Mouse (Mus musculus) kidney, postnatal 0 days (tissue): ENCODE measurements around the gene Cntn1. TPM values are rescaled to one million over a fixed set of nuclear protein-coding genes. Genes with fewer than 3 reads are reported as not detected.

Source experiments
- ATAC-seq: fragments of 200-750 bp; cut with Nextera tagmentation; replicated peaks from 2 replicates; pipeline ENCODE4 v1.8.0; 2017; ENCODE audit warnings: low read depth, moderate number of reproducible peaks, moderate TSS enrichment, moderate library complexity; ENCODE audit not compliant: low FRiP score
- DNase-seq: peaks from one replicate; pipeline ENCODE4 v3.0.0-alpha.2; 2016; ENCODE audit warnings: low spot score
- H3K27ac ChIP-seq: fragments of 300-500 bp; sonication (generic); 2 replicates; pipeline ENCODE4 v1.5.1; 2014; ENCODE audit warnings: mild to moderate bottlenecking
- H3K27me3 ChIP-seq: fragments of 300-500 bp; sonication (generic); 2 replicates; pipeline ENCODE4 v1.6.1; 2014; ENCODE audit warnings: low read length, mixed read lengths; ENCODE audit not compliant: insufficient read depth
- H3K36me3 ChIP-seq: fragments of 300-500 bp; sonication (generic); 2 replicates; pipeline ENCODE4 v1.6.1; 2014; ENCODE audit warnings: low read length, mixed read lengths; ENCODE audit not compliant: insufficient read depth
- H3K4me1 ChIP-seq: fragments of 300-500 bp; sonication (generic); replicated peaks from 2 replicates; pipeline ENCODE4 v1.6.1; 2014; ENCODE audit warnings: antibody characterized with exemption, low read length, mixed read lengths; ENCODE audit not compliant: insufficient read depth
- H3K4me2 ChIP-seq: fragments of 300-500 bp; sonication (generic); 2 replicates; pipeline ENCODE4 v1.6.1; 2014; ENCODE audit warnings: mild to moderate bottlenecking, low read length, moderate library complexity, mixed read lengths
- H3K4me3 ChIP-seq: fragments of 300-500 bp; sonication (generic); replicated peaks from 2 replicates; pipeline ENCODE4 v1.5.1; 2014; ENCODE audit warnings: low read depth, low read length
- H3K9ac ChIP-seq: fragments of 300-500 bp; sonication (generic); 2 replicates; pipeline ENCODE4 v1.6.1; 2014; ENCODE audit warnings: low read depth, low read length
- H3K9me3 ChIP-seq: fragments of 300-500 bp; sonication (generic); replicated peaks from 2 replicates; pipeline ENCODE4 v1.6.1; 2016; ENCODE audit warnings: low read length, inconsistent platforms, mixed read lengths
- CTCF ChIP-seq: IDR thresholded peaks from 2 replicates; pipeline ENCODE4 v1.5.1; 2016; ENCODE audit warnings: antibody characterized with exemption, low read depth, mild to moderate bottlenecking, moderate library complexity
- WGBS: fragments of 180-500 bp; shearing (Covaris S2); extraction: QIAGEN DNeasy Blood & Tissue Kit; methylation state at CpG from one replicate; pipeline ENCODE4 v1.1.7; 2014; 5-methylcytosine and 5-hydroxymethylcytosine counted together
- polyA plus RNA-seq: library from polyadenylated mRNA; unstranded; fragments of >200 nt; fragmentation: Nextera tagmentation; extraction: Ambion mirVana; gene quantifications from 2 replicates; pipeline ENCODE4 v1.2.1, GENCODE M21; 2015

The Cntn1 gene
- polyA plus RNA-seq, 1 experiment from 2014 or later = 1.3 TPM

DNA sequence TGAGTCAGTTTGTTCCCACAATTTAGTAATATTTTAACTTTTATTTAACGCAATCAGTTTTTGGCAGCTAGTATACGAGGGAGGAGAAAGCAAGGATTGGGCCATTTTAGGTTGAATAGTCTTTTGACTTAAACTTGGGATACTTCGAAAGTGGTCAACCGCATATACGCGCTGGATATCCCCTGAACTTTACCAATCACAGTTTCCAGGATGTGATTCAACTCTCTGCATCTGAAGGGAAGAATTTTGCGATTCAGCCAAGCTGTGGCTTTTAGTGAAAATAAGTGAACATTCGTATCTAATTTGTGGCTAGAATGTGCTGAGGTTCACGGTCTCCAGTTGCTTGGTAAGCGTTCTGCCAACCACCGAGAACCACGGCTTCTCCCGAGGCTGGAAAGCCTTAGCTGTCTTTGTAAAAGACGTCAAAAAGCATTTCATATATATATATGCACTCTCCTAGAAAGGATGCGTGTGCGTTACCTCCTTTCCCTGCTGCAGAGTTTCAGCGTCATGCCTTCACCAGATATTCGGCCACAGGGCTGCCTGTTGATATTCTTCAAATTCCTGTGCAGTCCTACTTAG, 217.9 kb downstream of the Cntn1 start:
- no peak overlapping the region for H3K9ac ChIP-seq
- H3K4me3 ChIP-seq = no peak overlapping the region
- no peaks in the 10 kb centered on the region for H3K36me3 ChIP-seq
- DNase-seq (no peak), ATAC-seq (no peak)
- TF ChIP-seq CTCF = no peak
- no peaks in the 10 kb centered on the region for H3K27me3 ChIP-seq
- no peaks in the 10 kb centered on the region for H3K4me1 ChIP-seq
- no peaks in the 10 kb centered on the region for H3K9me3 ChIP-seq
- no peak overlapping the region for H3K4me2 ChIP-seq
- H3K27ac ChIP-seq = no peak overlapping the region
- WGBS = 88% methylated on average over 18 of the region's 18 CpGs

DNA sequence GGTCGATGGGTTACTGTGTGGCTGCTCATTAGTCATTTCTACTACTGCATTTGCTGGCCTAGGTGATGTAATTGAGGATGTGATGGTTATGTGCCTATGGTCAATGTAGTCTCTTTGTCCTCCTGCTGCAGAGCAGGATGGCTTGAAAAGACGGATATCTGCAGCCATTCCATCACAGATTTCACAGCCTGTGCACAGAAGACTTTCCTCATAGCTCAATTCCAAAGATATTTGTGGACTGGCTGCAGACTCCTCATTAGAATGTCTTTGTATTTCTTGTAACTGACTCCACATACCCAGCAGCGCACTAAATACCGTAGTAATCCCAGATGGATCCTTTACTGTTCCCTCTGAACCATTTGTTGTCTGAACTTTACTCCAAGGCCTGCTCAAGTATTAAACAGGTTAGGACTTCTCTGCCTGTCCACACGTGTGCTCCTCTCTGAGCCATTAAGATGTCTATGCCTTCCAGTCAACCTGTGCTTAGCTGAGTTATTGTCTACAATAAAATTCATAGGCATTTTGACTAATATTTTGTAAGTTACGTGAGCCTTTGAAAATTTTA, 220.9 kb downstream of the Cntn1 start:
- H3K4me1 ChIP-seq = no peaks in the 10 kb centered on the region
- H3K9ac ChIP-seq = no peak overlapping the region
- 68% methylated on average over 6 of the region's 6 CpGs for WGBS
- H3K9me3 ChIP-seq = no peaks in the 10 kb centered on the region
- no peak overlapping the region for H3K4me3 ChIP-seq
- DNase-seq (peak; percentile 19), ATAC-seq (no peak)
- no peaks in the 10 kb centered on the region for H3K27me3 ChIP-seq
- no peaks in the 10 kb centered on the region for H3K36me3 ChIP-seq
- H3K4me2 ChIP-seq = no peak overlapping the region
- TF ChIP-seq CTCF = no peak
- no peak overlapping the region for H3K27ac ChIP-seq

DNA sequence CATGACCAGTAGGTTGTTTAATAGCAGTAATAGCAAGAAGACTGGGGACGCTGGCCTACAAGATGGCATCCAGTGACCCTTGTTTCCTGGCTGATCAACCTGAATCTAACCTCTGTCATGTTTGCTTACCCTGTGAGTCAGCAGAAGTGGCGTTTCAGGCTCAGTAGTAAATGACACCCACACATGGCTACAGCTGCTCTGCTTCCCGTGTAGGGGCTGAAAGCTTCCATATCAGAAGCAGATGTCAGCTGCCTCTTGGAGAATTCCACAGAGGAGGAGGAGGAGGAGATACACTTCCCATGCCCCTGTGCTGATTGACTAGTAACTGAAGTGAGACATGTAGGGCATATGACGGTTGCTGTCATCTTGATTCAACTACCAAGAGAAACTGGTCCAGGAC, 225.9 kb downstream of the Cntn1 start:
- Histone ChIP-seq H3K4me3 (no peak overlapping the region), H3K9me3 (no peaks in the 10 kb centered on the region), H3K4me1 (no peaks in the 10 kb centered on the region), H3K27me3 (no peaks in the 10 kb centered on the region), H3K27ac (no peak overlapping the region), H3K4me2 (no peak overlapping the region), H3K36me3 (no peaks in the 10 kb centered on the region), H3K9ac (no peak overlapping the region)
- no peak for TF ChIP-seq CTCF
- ATAC-seq (no peak), DNase-seq (peak; percentile 19)
- WGBS = 22% methylated on average over 4 of the region's 4 CpGs

DNA sequence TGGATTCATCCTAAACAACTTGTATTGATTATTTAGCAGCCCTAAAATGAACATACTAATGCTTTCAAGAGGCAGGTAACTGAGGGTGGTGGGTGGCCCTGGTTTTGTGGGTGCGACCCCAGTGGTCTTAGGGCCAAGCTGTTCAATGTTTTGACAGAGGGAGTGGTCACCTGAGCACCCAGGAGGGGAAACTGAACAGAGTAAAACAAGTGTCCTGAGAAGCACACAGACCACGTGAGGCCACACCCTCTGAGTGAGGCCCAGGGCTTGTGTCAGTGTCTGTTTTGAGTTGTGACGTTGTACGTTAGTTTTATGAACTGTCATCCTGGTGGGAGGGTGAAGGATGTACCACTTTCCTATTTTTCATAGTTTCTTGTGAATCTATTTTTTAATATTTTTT, 227.0 kb downstream of the Cntn1 start:
- ATAC-seq (no peak), DNase-seq (no peak)
- no peaks in the 10 kb centered on the region for H3K9me3 ChIP-seq
- H3K27ac ChIP-seq = no peak overlapping the region
- WGBS = 85% methylated on average over 4 of the region's 4 CpGs
- no peak overlapping the region for H3K9ac ChIP-seq
- no peak overlapping the region for H3K4me3 ChIP-seq
- H3K36me3 ChIP-seq = no peaks in the 10 kb centered on the region
- H3K4me1 ChIP-seq = no peaks in the 10 kb centered on the region
- TF ChIP-seq CTCF = no peak
- no peaks in the 10 kb centered on the region for H3K27me3 ChIP-seq
- H3K4me2 ChIP-seq = no peak overlapping the region

DNA sequence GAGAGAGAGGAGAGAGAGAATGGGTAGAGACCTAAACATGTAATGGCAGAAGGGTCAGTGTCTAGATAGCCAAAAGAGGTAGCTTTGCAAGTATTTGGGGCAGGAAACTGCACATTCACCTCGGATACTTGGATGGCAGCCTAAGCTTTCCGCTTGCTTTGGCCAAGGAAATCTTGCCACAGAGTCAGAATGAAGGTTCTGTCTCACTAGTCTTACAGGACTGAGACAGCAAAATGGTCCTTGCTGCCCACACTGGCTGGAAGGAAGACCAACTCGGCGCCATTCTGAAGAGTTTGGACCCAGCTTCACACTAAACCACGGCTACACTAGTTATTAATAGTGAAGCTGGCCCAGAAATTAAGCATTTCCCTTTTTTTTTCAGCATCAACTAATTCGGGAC, 230.0 kb downstream of the Cntn1 start:
- no peak overlapping the region for H3K27ac ChIP-seq
- DNase-seq (no peak), ATAC-seq (no peak)
- H3K4me1 ChIP-seq = no peaks in the 10 kb centered on the region; the same call in 1 of the 2 replicates
- H3K27me3 ChIP-seq = no peaks in the 10 kb centered on the region
- no peak overlapping the region for H3K4me3 ChIP-seq
- H3K9me3 ChIP-seq = no peaks in the 10 kb centered on the region
- WGBS = 76% methylated on average over 6 of the region's 6 CpGs
- no peaks in the 10 kb centered on the region for H3K36me3 ChIP-seq
- no peak overlapping the region for H3K9ac ChIP-seq
- no peak overlapping the region for H3K4me2 ChIP-seq
- no peak for TF ChIP-seq CTCF

DNA sequence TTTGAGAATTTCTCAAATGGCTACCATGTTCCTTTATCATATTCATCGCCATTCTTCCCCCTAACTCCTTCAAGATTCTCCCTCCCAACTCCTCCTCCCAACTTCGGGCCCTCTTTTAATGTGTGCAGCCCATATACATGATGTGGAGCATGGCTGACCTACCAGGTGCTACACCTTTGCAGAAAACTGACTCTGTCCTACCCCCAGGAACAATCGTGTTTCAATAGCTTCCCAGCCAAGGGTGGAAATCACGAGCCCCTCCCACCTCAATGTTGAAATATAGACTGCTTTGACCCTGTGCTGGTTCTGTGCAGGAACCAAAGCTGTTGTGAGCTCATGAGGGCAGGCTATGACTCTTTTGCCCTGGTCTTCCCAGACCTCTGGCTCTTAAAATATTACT, 236.7 kb downstream of the Cntn1 start:
- Histone ChIP-seq H3K27me3 (no peaks in the 10 kb centered on the region), H3K4me2 (no peak overlapping the region), H3K9ac (no peak overlapping the region), H3K36me3 (no peaks in the 10 kb centered on the region), H3K27ac (no peak overlapping the region), H3K4me1 (no peaks in the 10 kb centered on the region; the same call in 1 of the 2 replicates), H3K4me3 (no peak overlapping the region), H3K9me3 (no peaks in the 10 kb centered on the region)
- ATAC-seq = no peak
- no peak for DNase-seq
- no peak for TF ChIP-seq CTCF
- WGBS = 82% methylated on average over 4 of the region's 4 CpGs

DNA sequence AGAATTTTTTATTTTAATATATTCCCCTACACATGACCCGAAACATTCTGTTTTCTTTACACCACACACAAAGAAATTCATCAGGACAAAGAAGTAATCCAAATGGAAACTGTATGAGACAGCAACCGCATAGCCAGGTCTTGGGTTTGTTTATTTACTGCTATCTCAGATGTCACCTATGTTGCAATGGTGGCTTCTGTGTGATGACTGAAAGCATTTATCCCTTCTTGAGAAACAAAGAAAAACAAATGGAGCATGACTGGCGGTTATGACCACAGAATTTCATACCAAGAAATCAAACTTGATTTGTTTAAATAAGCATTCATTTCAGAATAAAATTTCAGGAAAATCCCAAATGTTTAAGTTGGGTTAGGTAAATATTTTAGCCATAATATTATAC, 245.5 kb downstream of the Cntn1 start:
- WGBS = 84% methylated on average over 3 of the region's 3 CpGs
- ATAC-seq = no peak
- no peak for DNase-seq
- Histone ChIP-seq H3K9ac (no peak overlapping the region), H3K27ac (no peak overlapping the region), H3K27me3 (no peaks in the 10 kb centered on the region), H3K36me3 (no peaks in the 10 kb centered on the region), H3K4me2 (no peak overlapping the region), H3K9me3 (no peaks in the 10 kb centered on the region), H3K4me1 (no peaks in the 10 kb centered on the region), H3K4me3 (no peak overlapping the region)
- TF ChIP-seq CTCF = no peak
